Mouse (Mus musculus) lung, embryonic 16.5 days (tissue): ENCODE results near the gene Rtn3. TPM values are rescaled to one million over a fixed set of nuclear protein-coding genes. Genes with fewer than 3 reads are reported as not detected.

Experiments
- ATAC-seq: fragments of 200-750 bp; cut with Nextera tagmentation; 2 replicates; pipeline ENCODE4 v1.8.0; 2017; ENCODE audit warnings: low read depth, mild to moderate bottlenecking, moderate library complexity
- H3K27ac ChIP-seq: fragments of 300-500 bp; sonication (generic); 2 replicates; pipeline ENCODE4 v1.5.1; 2014; ENCODE audit warnings: mild to moderate bottlenecking, control low read depth, low read length
- H3K27me3 ChIP-seq: fragments of 300-500 bp; sonication (generic); 2 replicates; pipeline ENCODE4 v1.6.1; 2014; ENCODE audit warnings: low read depth, low read length, mixed read lengths; ENCODE audit not compliant: control insufficient read depth, insufficient read depth
- H3K36me3 ChIP-seq: fragments of 300-500 bp; sonication (generic); 2 replicates; pipeline ENCODE4 v1.6.1; 2014; ENCODE audit warnings: low read length; ENCODE audit not compliant: control insufficient read depth, insufficient read depth
- H3K4me1 ChIP-seq: fragments of 300-500 bp; sonication (generic); replicated peaks from 2 replicates; pipeline ENCODE4 v1.6.1; 2014; ENCODE audit warnings: low read length, mixed read lengths; ENCODE audit not compliant: control insufficient read depth, insufficient read depth
- H3K4me2 ChIP-seq: fragments of 300-500 bp; sonication (generic); 2 replicates; pipeline ENCODE4 v1.6.1; 2014; ENCODE audit warnings: low read depth, low read length, control low read depth
- H3K4me3 ChIP-seq: fragments of 300-500 bp; sonication (generic); 2 replicates; pipeline ENCODE4 v1.5.1; 2014; ENCODE audit warnings: mild to moderate bottlenecking, low read length, control low read depth
- H3K9ac ChIP-seq: fragments of 300-500 bp; sonication (generic); 2 replicates; pipeline ENCODE4 v1.6.1; 2014; ENCODE audit warnings: low read length, control low read depth
- H3K9me3 ChIP-seq: fragments of 300-500 bp; sonication (generic); 2 replicates; pipeline ENCODE4 v1.6.1; 2016; ENCODE audit warnings: low read length; ENCODE audit not compliant: control insufficient read depth
- WGBS: fragments of 180-500 bp; shearing (Covaris S2); extraction: QIAGEN DNeasy Blood & Tissue Kit; methylation state at CpG from one replicate; pipeline ENCODE4 v1.1.7; 2014; 5-methylcytosine and 5-hydroxymethylcytosine counted together
- polyA plus RNA-seq: library from polyadenylated mRNA; unstranded; fragments of >200 nt; fragmentation: Nextera tagmentation; extraction: Ambion mirVana; gene quantifications from 2 replicates; pipeline ENCODE4 v1.2.1, GENCODE M21; 2015

The Rtn3 gene
- polyA plus RNA-seq, 1 experiment from 2014 or later: 123 TPM

- Histone ChIP-seq H3K4me3 (no peak overlapping the region), H3K27me3 (no peaks in the 10 kb centered on the region), H3K27ac (peak overlapping the region; percentile 46; the same call in 1 of the 2 replicates), H3K9me3 (no peaks in the 10 kb centered on the region), H3K36me3 (peaks cover 16% of the 10 kb centered on the region), H3K9ac (no peak overlapping the region), H3K4me2 (no peak overlapping the region), H3K4me1 (peaks cover 6% of the 10 kb centered on the region; the same call in 1 of the 2 replicates)
- WGBS: 63% methylated on average over 5 of the region's 5 CpGs
- ATAC-seq: peak; percentile 77; the same call in 1 of the 2 replicates
Observed at GRCm38 (mm10) chr19:7436061-7436970, 46.8 kb downstream of the Rtn3 start.

GRCm38 (mm10) chr19:7434887-7435286 is 48.2 kb downstream of the Rtn3 start:
- Histone ChIP-seq H3K9ac (no peak overlapping the region), H3K27me3 (no peaks in the 10 kb centered on the region), H3K4me2 (no peak overlapping the region), H3K36me3 (peaks cover 16% of the 10 kb centered on the region), H3K9me3 (no peaks in the 10 kb centered on the region), H3K4me1 (peaks cover 3% of the 10 kb centered on the region; the same call in 1 of the 2 replicates), H3K27ac (no peak overlapping the region), H3K4me3 (no peak overlapping the region)
- WGBS: 92% methylated on average over 2 of the region's 2 CpGs
- no peak for ATAC-seq

GRCm38 (mm10) chr19:7425398-7425775 is 57.7 kb downstream of the Rtn3 start:
- Histone ChIP-seq H3K4me2 (no peak overlapping the region), H3K27ac (no peak overlapping the region), H3K9me3 (no peaks in the 10 kb centered on the region), H3K4me3 (no peak overlapping the region), H3K4me1 (peaks cover 41% of the 10 kb centered on the region), H3K36me3 (peaks cover 35% of the 10 kb centered on the region), H3K9ac (no peak overlapping the region), H3K27me3 (no peaks in the 10 kb centered on the region)
- 34% methylated on average over 3 of the region's 3 CpGs for WGBS
- no peak for ATAC-seq

DNA sequence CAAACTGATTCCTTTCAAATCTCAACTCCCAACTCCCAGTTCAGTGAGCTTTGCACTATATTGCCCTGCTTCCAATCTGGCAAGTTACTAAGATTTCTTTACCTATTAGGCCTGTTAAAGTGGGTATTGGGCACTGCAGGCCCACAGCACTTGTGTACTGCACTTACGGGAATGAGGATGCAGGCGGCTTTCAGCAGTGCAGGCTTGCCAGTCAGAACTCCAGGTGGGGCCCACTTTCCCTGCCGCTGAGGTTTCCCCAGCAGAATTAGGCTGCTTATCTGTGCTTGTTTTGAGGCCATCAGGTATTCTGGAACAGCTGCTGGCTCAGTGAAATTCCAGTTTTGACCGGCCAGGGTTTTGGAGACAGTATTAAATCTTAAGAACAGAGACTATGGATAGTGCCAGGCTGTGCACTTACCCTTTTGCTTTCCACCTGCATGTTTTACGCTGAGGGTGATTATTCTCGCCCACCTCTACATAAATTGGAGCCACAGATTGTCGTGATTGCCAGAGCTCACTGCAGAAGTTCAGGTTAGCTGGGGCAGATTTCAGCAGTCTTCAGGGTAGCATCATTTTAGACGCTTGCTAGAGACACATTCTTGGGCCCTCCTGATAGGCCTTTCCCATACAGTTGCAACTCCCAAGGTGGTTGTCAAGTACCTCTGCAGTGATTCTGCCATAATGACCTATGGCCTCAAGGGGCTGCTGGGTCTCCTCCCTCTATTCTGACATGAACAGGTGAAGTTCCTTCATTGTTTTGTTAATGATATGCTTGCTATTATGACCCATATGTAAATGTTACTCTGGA is 58.3 kb downstream of the Rtn3 start:
- no peaks in the 10 kb centered on the region for H3K27me3 ChIP-seq
- ATAC-seq: no peak
- H3K36me3 ChIP-seq: peaks cover 39% of the 10 kb centered on the region
- no peak overlapping the region for H3K27ac ChIP-seq
- WGBS: 74% methylated on average over 8 of the region's 8 CpGs
- no peak overlapping the region for H3K4me3 ChIP-seq
- no peaks in the 10 kb centered on the region for H3K9me3 ChIP-seq
- no peak overlapping the region for H3K9ac ChIP-seq
- peaks cover 47% of the 10 kb centered on the region for H3K4me1 ChIP-seq
- H3K4me2 ChIP-seq: no peak overlapping the region

GRCm38 (mm10) chr19:7424131-7424530 is 59.0 kb downstream of the Rtn3 start:
- 64% methylated on average over 7 of the region's 7 CpGs for WGBS
- Histone ChIP-seq H3K36me3 (peaks cover 36% of the 10 kb centered on the region), H3K9me3 (no peaks in the 10 kb centered on the region), H3K4me1 (peaks cover 53% of the 10 kb centered on the region), H3K27ac (no peak overlapping the region), H3K9ac (no peak overlapping the region), H3K27me3 (no peaks in the 10 kb centered on the region), H3K4me3 (no peak overlapping the region), H3K4me2 (no peak overlapping the region; the same call in 1 of the 2 replicates)
- ATAC-seq: no peak

DNA sequence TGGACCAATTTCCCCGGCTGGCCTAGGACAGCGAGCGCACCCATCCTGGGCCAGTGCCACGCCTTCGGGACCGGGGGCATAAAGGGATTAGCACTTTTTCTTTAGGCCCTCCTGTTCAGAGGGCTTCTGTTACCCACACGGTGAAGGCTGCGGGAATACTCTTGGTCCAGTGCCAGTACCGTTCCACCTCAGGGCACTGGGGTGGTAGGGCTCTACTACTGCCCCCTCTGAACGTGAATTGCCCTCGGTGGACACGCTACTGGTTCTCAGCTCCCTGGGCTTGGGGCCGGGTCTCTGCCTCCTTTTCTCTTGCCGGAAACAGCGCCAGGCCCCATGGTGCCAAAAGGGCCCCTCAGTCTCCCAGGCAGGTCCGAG is 59.4 kb downstream of the Rtn3 start:
- Histone ChIP-seq H3K4me3 (peak overlapping the region; percentile 27), H3K27me3 (no peaks in the 10 kb centered on the region), H3K36me3 (peaks cover 36% of the 10 kb centered on the region), H3K9ac (peak overlapping the region; percentile 57), H3K27ac (peak overlapping the region; percentile 53; the same call in 1 of the 2 replicates), H3K4me2 (peak overlapping the region; percentile 52), H3K4me1 (peaks cover 58% of the 10 kb centered on the region), H3K9me3 (no peaks in the 10 kb centered on the region)
- no peak for ATAC-seq
- 30% methylated on average over 16 of the region's 16 CpGs for WGBS

- Histone ChIP-seq H3K4me3 (peak overlapping the region; percentile 27), H3K4me2 (peak overlapping the region; percentile 52), H3K4me1 (peaks cover 59% of the 10 kb centered on the region), H3K9ac (peak overlapping the region; percentile 57), H3K27ac (peak overlapping the region; percentile 89), H3K36me3 (peaks cover 36% of the 10 kb centered on the region), H3K9me3 (no peaks in the 10 kb centered on the region), H3K27me3 (no peaks in the 10 kb centered on the region)
- ATAC-seq: peak; percentile 85
- WGBS: 16% methylated on average over 50 of the region's 51 CpGs
Observed at GRCm38 (mm10) chr19:7423028-7423655, 59.9 kb downstream of the Rtn3 start.

GRCm38 (mm10) chr19:7422656-7423027 is 60.4 kb downstream of the Rtn3 start:
- Histone ChIP-seq H3K27me3 (no peaks in the 10 kb centered on the region), H3K9me3 (no peaks in the 10 kb centered on the region), H3K4me2 (peak overlapping the region; percentile 52), H3K27ac (peak overlapping the region; percentile 89), H3K4me3 (peak overlapping the region; percentile 27), H3K9ac (peak overlapping the region; percentile 48), H3K36me3 (peaks cover 32% of the 10 kb centered on the region), H3K4me1 (peaks cover 59% of the 10 kb centered on the region)
- ATAC-seq: no peak
- 12% methylated on average over 35 of the region's 35 CpGs for WGBS
